Mouse (Mus musculus): Measurements from ENCODE around the gene Mbl2. TPM values are rescaled to one million over a fixed set of nuclear protein-coding genes. Genes with fewer than 3 reads are reported as not detected.

Gene Mbl2
- polyA plus RNA-seq, 1 experiment: not detected

DNA sequence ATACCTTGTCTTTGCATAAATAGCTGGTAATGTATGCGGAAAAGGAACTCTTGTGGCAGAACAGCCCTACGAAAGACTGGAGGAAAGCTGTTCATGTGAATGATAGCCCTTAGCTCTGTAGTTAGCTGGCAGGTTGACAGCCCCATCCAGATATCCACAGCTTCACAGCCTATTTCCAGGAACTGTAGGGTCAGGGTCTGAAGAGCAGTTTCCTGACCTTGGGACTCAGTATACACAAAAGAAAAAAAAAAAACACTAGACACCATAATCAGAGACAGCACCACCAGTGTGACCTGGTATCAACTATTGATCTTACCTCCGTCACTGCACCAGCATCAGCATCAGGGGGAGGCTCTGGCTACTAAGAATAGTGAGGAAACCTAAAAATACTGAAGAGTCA is 3.3 kb upstream of the Mbl2 start:
- TF ChIP-seq CTCF (IDR thresholded peaks at IDR 0.05; ENCODE audit: low read depth, low read length) (no peak), POLR2A (IDR thresholded peaks at IDR 0.05; ENCODE audit: insufficient read depth, low read length) (no peak), EP300 (IDR thresholded peaks at IDR 0.05; ENCODE audit: insufficient read depth, low read depth, low read length) (no peak)
- Histone ChIP-seq H3K36me3 (ENCODE audit: control insufficient read depth, insufficient read depth, low read length, poor library complexity, severe bottlenecking) (no peaks in the 10 kb centered on the region), H3K9ac (ENCODE audit: low read depth, poor library complexity, severe bottlenecking) (no peak overlapping the region), H3K27me3 (ENCODE audit: control insufficient read depth, insufficient read depth, low read length, poor library complexity, severe bottlenecking) (no peaks in the 10 kb centered on the region), H3K9me3 (replicated peaks; ENCODE audit: control insufficient read depth, insufficient read depth, low read length, poor library complexity, severe bottlenecking) (no peaks in the 10 kb centered on the region), H3K27ac (ENCODE audit: insufficient read depth, low read length) (no peak overlapping the region), H3K4me1 (ENCODE audit: control insufficient read depth, insufficient read depth, low read length) (no peaks in the 10 kb centered on the region), H3K4me3 (ENCODE audit: low read depth, low read length) (no peak overlapping the region)

DNA sequence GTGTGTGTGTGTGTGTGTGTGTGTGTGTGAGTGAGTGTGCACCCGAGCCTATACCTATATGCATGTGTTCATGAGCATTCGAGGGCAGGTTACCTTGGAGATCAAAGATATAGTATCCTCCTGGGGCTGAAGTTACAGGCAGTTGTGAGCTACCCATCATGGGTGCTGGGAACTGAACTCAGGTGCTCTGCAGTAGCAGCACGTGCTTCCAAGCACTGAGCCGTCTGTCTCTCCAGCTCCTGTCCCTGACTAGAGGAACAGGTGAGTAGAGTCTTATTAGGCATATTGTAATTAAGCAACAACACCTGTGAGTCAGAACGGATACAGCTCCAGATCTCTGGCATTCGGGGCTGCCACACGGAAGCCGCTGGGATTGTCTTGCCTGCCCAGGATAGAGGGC is 1.7 kb downstream of the Mbl2 start:
- Histone ChIP-seq H3K9ac (ENCODE audit: low read depth, poor library complexity, severe bottlenecking) (no peak overlapping the region), H3K9me3 (replicated peaks; ENCODE audit: control insufficient read depth, insufficient read depth, low read length, poor library complexity, severe bottlenecking) (no peaks in the 10 kb centered on the region)
- TF ChIP-seq EP300 (IDR thresholded peaks at IDR 0.05; ENCODE audit: insufficient read depth, low read depth, low read length): no peak
- no peak for TF ChIP-seq POLR2A (IDR thresholded peaks at IDR 0.05; ENCODE audit: insufficient read depth, low read length)
- TF ChIP-seq CTCF (IDR thresholded peaks at IDR 0.05; ENCODE audit: low read depth, low read length): no peak

DNA sequence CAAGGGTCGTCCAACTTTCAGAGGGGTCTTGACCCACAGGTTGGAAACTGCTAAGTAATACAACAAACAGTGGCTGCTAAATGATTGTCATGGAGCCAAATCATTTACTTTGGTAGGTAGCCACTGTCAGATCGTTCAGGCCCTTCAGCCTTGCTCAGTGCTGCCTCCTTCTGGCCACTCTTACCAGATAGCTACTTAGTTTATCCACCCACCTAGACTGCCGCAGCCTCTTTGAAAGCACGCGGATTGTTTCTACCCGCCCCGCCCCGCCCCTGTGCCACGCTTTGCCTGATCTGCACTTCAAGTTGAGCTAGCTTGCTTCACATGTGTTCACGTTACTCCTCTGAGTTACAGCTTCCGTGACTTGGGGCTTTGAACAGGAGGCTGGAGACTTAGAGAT is 14.6 kb downstream of the Mbl2 start:
- Histone ChIP-seq H3K27me3 (ENCODE audit: control insufficient read depth, insufficient read depth, low read length, poor library complexity, severe bottlenecking) (no peaks in the 10 kb centered on the region; the same call in 1 of the 2 replicates), H3K4me3 (ENCODE audit: low read depth, low read length) (no peak overlapping the region), H3K4me1 (ENCODE audit: control insufficient read depth, insufficient read depth, low read length) (no peaks in the 10 kb centered on the region), H3K36me3 (ENCODE audit: control insufficient read depth, insufficient read depth, low read length, poor library complexity, severe bottlenecking) (no peaks in the 10 kb centered on the region), H3K9ac (ENCODE audit: low read depth, poor library complexity, severe bottlenecking) (no peak overlapping the region), H3K9me3 (replicated peaks; ENCODE audit: control insufficient read depth, insufficient read depth, low read length, poor library complexity, severe bottlenecking) (no peaks in the 10 kb centered on the region), H3K27ac (ENCODE audit: insufficient read depth, low read length) (no peak overlapping the region)
- TF ChIP-seq CTCF (IDR thresholded peaks at IDR 0.05; ENCODE audit: low read depth, low read length) (peak; percentile 80), EP300 (IDR thresholded peaks at IDR 0.05; ENCODE audit: insufficient read depth, low read depth, low read length) (no peak)

More for the DNA sequence above, 1.7 kb downstream of the Mbl2 start:
- no peaks in the 10 kb centered on the region for H3K36me3 ChIP-seq (ENCODE audit: control insufficient read depth, insufficient read depth, low read length, poor library complexity, severe bottlenecking)
- H3K4me1 ChIP-seq (ENCODE audit: control insufficient read depth, insufficient read depth, low read length): no peaks in the 10 kb centered on the region
- H3K27me3 ChIP-seq (ENCODE audit: control insufficient read depth, insufficient read depth, low read length, poor library complexity, severe bottlenecking): no peaks in the 10 kb centered on the region; the same call in 1 of the 2 replicates
- H3K4me3 ChIP-seq (ENCODE audit: low read depth, low read length): no peak overlapping the region
- H3K27ac ChIP-seq (ENCODE audit: insufficient read depth, low read length): no peak overlapping the region

DNA sequence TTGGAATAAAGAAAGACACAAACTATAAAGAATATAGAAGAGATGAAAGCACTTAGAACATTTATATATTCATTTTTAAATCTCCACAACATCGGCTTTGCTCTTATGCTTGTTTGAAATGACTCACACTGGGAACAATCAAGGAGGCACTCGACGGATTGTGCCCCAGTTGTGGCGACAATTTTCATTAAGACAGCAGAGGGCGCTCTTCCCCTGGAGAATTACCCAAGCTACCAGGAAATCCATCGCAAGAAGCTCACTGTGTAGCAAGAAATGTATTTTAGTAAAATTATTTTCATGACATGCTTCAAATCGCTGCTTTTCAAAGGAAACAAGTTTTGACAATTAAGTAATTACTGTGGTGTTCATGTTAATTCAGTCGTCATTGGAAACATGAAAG is 16.1 kb downstream of the Mbl2 start:
- H3K36me3 ChIP-seq (ENCODE audit: control insufficient read depth, insufficient read depth, low read length, poor library complexity, severe bottlenecking): no peaks in the 10 kb centered on the region
- no peaks in the 10 kb centered on the region for H3K9me3 ChIP-seq (replicated peaks; ENCODE audit: control insufficient read depth, insufficient read depth, low read length, poor library complexity, severe bottlenecking)
- TF ChIP-seq POLR2A (IDR thresholded peaks at IDR 0.05; ENCODE audit: insufficient read depth, low read length) (no peak), CTCF (IDR thresholded peaks at IDR 0.05; ENCODE audit: low read depth, low read length) (peak; percentile 67)
- H3K27ac ChIP-seq (ENCODE audit: insufficient read depth, low read length): no peak overlapping the region
- no peaks in the 10 kb centered on the region; the same call in 1 of the 2 replicates for H3K27me3 ChIP-seq (ENCODE audit: control insufficient read depth, insufficient read depth, low read length, poor library complexity, severe bottlenecking)
- H3K4me1 ChIP-seq (ENCODE audit: control insufficient read depth, insufficient read depth, low read length): no peaks in the 10 kb centered on the region
- no peak overlapping the region for H3K4me3 ChIP-seq (ENCODE audit: low read depth, low read length)
- no peak overlapping the region for H3K9ac ChIP-seq (ENCODE audit: low read depth, poor library complexity, severe bottlenecking)

DNA sequence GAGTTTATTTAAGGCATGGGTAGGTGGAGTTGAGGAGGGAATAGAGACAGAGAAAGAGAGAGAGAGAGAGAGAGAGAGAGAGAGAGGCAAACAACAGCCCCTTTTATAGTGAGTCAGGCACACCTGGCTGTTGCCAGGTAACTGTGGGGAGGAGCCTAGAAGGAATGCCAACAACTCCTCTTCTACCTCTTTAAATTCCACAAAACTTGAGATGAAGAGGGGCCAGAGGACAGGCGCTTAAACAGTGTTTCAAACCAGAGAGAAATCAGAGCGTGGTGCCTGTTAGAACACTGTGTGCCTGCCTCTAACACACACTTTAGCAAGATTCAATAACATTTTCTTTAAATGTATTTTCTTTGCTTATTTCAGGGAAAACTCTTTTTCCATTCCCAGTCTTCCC is 19.5 kb downstream of the Mbl2 start:
- Histone ChIP-seq H3K27me3 (ENCODE audit: control insufficient read depth, insufficient read depth, low read length, poor library complexity, severe bottlenecking) (no peaks in the 10 kb centered on the region; the same call in 1 of the 2 replicates), H3K9ac (ENCODE audit: low read depth, poor library complexity, severe bottlenecking) (no peak overlapping the region), H3K4me3 (ENCODE audit: low read depth, low read length) (no peak overlapping the region), H3K4me1 (ENCODE audit: control insufficient read depth, insufficient read depth, low read length) (no peaks in the 10 kb centered on the region), H3K36me3 (ENCODE audit: control insufficient read depth, insufficient read depth, low read length, poor library complexity, severe bottlenecking) (no peaks in the 10 kb centered on the region), H3K9me3 (replicated peaks; ENCODE audit: control insufficient read depth, insufficient read depth, low read length, poor library complexity, severe bottlenecking) (no peaks in the 10 kb centered on the region), H3K27ac (ENCODE audit: insufficient read depth, low read length) (no peak overlapping the region)
- TF ChIP-seq POLR2A (IDR thresholded peaks at IDR 0.05; ENCODE audit: insufficient read depth, low read length) (no peak), EP300 (IDR thresholded peaks at IDR 0.05; ENCODE audit: insufficient read depth, low read depth, low read length) (no peak), CTCF (IDR thresholded peaks at IDR 0.05; ENCODE audit: low read depth, low read length) (no peak)

DNA sequence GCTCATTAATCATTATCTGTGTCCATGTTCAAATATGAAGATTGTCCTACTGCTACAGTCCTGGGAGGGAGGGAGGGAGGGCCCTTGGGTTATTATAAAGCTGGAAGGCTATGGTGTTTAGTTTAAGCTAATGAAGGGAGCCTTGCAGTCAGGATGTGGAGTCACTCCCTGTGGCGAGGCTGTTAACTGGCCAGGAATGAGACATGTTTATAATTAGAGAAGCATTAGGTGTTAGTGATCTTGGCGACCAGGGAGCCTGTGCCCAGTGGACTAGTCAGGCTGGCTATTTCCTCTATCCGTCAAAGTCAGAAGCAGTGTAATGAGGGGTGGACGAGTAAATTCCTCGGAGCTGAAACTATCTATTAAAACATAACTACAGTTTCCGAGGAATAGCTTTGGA is 23.6 kb downstream of the Mbl2 start:
- H3K27me3 ChIP-seq (ENCODE audit: control insufficient read depth, insufficient read depth, low read length, poor library complexity, severe bottlenecking): no peaks in the 10 kb centered on the region
- no peak for TF ChIP-seq EP300 (IDR thresholded peaks at IDR 0.05; ENCODE audit: insufficient read depth, low read depth, low read length)
- no peak for TF ChIP-seq POLR2A (IDR thresholded peaks at IDR 0.05; ENCODE audit: insufficient read depth, low read length)
- TF ChIP-seq CTCF (IDR thresholded peaks at IDR 0.05; ENCODE audit: low read depth, low read length): no peak
- no peaks in the 10 kb centered on the region for H3K9me3 ChIP-seq (replicated peaks; ENCODE audit: control insufficient read depth, insufficient read depth, low read length, poor library complexity, severe bottlenecking)
- no peak overlapping the region for H3K27ac ChIP-seq (ENCODE audit: insufficient read depth, low read length)
- no peaks in the 10 kb centered on the region for H3K4me1 ChIP-seq (ENCODE audit: control insufficient read depth, insufficient read depth, low read length)
- H3K9ac ChIP-seq (ENCODE audit: low read depth, poor library complexity, severe bottlenecking): no peak overlapping the region
- no peaks in the 10 kb centered on the region for H3K36me3 ChIP-seq (ENCODE audit: control insufficient read depth, insufficient read depth, low read length, poor library complexity, severe bottlenecking)
- H3K4me3 ChIP-seq (ENCODE audit: low read depth, low read length): no peak overlapping the region

Data from ES-Bruce4 (cell line).